Mouse (Mus musculus): ENCODE results near the gene Itpk1.

Gene Itpk1

DNA sequence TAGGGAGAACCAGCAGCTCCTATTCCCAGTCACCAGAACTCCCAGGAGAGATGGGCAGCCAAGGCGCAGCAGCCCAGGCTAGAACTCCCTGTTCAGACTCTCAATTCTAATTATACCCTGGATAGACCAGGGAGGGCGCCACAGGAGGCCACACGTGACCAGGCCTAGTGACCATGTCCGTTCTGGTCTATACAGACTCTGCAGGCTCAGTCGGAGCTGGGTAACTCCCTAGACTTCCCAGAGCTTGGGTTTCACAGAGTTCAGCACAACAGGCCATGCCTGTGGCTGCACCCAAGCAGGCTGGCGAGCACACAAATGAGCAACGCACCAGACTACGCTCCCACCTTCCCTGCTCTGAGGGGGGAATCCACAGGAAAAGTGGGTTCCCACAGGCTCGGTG, 110.1 kb downstream of the Itpk1 start:
- no peak for DNase-seq (ENCODE audit: low read depth, low spot score)

DNA sequence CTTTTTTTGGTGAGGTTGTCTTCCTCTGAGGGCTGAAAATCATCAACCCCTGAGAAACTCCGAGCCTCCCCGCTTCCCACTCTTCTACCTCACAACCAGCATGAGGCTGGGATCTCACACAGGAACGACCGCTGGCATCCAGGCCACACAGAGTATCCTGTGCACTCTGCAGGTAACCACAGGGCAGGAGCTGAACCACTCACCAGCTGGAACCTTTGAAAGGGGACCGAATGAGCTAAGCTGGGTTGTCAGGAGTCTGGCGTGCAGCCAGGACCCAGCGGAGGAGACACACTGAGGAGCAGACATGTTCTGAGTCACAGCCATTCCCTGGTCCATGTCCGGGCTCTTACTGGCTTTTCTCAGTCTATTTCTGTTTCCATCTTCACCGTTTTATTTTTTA, 111.0 kb downstream of the Itpk1 start:
- DNase-seq (ENCODE audit: low read depth, low spot score): peak; percentile 50

DNA sequence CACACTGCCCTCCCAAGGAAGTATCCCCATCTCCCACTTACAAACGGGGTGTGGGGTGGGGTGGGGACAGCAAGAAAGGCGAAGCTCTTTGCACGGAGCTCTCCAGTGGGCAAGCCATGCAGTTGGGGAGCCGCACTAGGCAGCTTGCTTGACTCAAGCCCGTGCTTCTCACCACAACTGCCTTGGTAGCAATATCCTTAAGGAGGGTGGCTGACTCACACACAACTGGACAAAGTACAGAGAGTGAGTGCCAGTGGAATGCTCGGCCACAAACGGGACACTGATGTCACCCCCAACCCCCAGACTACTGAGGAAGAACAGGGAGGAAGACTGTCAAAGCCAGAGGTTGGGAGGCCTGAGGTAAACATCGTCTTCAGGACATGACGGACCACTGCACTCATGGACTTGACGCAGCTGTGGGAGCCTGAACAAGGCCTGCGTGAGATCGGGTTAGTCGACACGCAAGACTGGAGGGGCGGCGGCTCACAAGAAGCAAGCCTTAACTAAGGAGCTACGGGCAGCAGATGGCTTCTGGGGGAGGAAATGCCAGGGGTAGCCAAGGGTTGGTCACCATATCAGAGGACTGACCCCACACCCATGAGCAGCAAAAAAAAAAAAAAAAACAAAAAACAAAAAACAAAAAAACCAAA, 113.9 kb downstream of the Itpk1 start:
- DNase-seq (ENCODE audit: low read depth, low spot score): peak; percentile 57

DNA sequence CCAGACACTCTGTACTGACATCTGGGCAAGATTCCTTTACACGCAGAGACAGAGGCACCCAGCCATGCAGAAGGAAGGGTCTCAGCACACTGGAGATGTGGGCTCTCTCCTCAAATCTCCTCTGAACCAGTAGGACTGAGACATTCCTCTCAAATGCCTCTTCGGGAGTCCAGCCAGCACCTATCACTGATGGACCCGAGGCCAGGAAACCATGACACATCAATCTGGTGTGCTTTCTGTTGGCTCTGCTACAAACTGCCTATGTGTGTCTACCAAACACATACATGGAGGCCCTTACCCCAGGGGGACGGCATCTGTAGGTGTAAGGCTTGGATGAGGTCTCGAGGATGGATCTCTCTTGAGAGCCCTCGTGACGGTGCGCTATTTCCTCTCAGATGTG, 117.6 kb downstream of the Itpk1 start:
- DNase-seq (ENCODE audit: low read depth, low spot score): peak; percentile 59

DNA sequence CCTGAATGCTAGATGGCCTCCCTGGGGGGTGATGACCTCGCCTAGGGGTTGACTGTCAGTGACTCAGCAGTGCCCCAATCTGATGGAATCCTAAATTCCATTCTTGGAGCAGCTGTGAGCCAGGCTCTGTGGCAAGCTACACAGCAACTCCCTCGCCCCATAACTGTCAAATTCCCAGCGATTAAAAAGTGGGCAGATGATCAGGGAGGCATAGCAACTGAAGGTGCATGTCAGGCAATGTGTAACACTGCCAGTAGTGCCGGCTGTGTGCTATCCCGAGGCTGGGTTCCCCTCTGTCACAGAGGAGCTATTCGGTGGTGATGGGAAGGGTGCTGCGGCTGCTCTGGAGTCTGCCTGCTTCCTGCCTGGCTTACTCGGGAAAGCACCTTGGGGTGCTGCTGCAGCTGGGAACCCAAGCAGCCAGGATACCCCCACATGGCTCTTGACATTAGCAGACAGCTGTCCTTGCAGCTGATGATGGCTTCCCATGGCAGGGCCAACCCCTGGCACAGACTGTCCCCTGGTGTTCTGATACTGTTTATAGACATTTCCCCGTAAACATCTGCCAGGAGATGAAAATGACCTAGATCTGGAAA, 118.3 kb downstream of the Itpk1 start:
- peak; percentile 40 for DNase-seq (ENCODE audit: low read depth, low spot score)

DNA sequence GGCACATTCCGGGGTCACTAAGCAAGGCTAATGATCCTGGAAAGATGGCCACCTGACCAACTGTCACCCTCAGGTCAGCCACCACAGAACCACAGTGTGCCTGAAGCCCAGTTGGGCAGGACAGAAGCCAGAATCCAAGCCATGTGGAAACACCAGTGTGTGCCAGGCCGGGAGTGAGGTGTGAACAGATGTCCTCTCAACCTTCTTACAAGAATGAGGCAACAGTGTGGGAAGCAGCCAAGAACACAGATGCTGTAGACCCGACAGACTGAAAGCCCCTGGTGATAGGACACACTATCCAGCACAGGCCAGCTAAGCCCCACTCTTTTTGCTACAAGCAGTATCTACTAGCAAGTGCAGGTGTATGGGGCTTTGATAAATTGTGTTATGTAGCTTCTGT, 119.3 kb downstream of the Itpk1 start:
- DNase-seq (ENCODE audit: low read depth, low spot score): no peak

DNA sequence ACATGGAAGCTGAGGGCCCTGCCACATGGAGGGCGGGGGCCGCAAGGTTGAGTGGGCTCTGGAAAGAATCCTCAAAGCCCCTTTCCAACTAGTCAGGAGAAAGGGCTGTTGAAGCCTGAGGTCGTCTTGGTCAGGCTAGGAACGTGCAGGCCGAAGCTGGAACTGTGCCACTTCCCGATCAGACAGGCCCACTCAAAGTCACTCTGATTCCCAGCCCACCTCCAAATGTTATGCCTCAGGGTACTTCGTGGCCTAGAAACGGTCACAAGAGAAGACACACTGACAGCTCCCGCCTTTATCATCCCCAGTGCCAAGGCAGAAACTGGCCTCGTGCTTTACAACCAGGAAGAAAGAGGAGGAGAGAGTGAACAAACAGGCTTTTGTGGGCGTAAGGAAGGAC, 122.3 kb downstream of the Itpk1 start:
- no peak for DNase-seq (ENCODE audit: low read depth, low spot score)

DNA sequence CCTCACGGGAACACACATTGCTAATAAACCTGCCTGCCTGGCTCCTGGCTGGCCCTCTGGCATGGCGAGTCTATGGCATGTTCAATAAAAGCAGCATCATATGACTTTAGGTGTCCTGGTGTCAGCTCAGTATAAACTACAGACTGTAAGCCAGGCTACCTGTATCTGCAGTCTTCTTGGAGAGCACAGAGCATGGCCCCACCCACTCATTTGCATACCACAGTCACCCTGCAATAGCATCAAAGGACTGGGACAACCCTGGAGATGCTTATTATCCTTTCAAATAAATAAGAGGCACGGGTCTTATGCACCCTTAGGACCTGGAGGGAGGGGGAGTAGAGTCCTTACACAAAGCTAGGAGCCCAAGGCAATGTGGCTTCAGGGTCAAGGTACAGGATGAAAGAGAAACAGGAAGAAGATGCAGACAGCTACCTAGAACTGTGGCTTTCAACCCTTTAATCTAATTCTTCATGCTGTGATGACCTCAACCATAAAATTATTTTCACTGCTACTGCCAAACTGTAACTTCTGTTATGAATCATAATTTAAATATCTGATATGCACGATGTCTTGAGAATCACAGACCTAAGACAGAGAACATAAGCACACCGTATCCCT, 123.0 kb downstream of the Itpk1 start:
- DNase-seq (ENCODE audit: low read depth, low spot score): no peak

DNA sequence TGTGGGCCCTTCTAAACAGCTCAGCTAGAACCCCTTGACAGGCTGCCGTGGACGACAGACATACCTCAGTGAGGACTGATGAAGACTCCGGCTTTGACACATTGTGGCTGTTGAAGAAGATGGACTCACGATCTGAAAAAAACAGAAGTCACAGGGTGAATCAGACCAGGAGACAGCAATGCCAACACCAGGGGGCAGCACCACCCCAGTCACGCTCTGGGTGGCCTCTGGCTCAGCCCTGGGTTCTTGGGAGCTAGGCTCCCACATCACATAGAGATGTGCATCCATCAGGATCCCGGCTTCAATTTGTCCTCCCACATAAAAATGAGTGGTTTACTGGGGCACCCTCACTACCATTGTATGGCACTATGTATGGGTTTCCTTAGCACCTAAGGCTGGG, 125.7 kb downstream of the Itpk1 start:
- DNase-seq (ENCODE audit: low read depth, low spot score): peak; percentile 74

DNA sequence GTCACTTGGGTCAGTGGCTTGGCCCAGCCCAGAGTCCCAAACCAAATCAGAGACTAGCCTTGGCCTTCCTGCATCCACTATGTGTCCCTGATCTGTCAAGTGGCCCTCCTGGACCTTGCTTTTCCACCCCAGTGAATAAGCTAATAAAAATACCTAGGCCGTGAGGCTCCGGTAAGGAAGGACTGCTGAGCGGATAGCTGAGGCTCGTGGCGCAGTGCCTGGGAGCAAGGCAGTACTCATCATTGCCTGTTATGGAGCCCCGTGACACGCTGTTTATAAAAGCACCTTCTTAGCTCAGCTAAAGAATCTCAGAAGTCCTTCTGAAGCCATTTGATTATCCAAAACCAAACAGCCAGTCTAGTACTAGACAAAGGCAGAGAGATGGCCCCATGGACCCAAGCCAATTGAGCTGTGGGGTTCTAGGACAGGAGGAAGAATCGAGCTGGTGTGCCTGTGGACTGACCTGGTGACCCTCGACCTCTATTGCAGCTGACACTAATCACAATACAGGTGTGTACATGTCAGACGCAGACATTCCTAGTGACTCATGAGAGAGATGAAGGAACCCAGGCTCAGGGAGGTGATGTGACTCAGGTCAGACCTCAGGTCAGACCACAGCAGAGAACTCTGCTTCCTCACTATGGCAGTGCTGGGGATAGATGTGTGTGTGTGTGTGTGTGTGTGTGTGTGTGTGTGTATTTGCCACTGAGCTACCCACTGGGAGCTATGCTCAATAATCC, 127.9 kb downstream of the Itpk1 start:
- DNase-seq (ENCODE audit: low read depth, low spot score): no peak

DNA sequence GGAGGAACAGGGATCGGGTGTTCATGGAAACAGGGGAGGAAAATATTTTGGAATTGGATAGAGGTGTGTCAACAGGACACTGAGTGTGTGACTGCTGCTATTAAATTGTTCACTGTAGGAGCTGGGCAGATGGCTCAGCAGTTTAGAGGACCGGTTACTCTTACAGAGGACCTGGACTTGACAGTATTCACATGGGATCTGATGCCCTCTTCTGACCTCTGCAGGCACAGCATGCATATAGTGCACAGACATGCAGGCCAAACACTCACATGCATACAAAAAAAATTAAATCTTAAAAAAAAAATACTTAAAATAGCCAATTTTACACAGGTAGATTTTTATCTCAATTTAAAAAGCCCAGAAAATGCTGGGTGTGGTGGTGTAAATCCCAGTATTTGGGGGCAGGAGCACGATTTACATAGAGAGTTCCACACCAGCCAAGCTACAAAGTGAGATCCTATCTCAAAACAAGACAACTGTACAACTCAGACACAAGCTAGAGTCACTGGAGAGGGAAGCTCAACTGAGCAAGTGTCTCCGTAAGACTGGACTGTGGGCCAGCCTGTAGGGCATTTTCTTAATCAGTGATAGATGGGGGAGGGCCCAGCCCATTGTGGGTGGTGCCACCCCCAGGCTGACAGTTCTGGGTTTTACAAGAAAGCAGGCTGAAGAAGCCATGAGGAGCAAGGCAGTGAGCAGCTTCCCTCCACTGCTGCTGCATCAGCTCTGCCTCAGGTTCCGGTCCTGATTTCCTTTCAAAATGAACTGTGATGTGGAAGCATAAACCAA, 129.0 kb downstream of the Itpk1 start:
- no peak for DNase-seq (ENCODE audit: low read depth, low spot score)

DNA sequence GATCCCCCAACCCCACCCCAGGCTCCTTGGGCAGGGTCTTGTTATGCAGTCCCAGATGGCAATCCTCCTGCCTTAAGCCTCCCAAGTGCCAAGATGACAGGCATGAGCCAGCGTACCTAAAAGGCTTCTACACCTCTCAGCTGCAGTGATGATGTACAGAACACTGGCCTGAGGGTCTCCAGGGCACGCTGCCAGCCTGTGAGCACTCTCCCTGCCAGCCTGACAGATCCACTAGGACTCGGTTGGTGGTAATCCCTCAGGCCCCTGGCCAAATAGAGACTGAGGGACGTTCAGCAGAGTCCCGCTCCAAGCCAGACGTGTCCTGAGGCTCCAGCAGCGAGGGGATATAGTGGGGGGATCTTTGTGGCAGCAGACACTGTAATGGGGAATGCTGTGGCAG, 131.7 kb downstream of the Itpk1 start:
- no peak for DNase-seq (ENCODE audit: low read depth, low spot score)

DNA sequence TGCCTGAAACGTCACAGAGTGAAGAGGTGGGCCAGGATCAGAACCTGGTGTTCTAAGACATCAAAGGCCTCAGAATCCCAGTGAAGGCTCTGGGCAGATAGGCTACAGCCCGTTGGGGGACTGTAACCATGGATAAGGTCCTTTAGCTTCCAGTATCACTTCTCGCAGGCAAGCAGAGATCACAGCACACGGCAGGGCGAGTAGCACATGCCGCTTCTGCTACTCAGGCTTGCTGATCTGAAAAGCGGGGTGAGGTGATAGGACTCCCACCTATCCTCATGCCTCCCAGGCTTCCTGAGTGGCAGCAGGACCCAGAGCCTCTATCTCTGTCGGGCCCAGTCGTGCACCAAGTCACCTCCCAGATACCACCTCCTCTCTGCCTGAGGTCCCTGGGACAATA, 133.1 kb downstream of the Itpk1 start:
- no peak for DNase-seq (ENCODE audit: low read depth, low spot score)

DNA sequence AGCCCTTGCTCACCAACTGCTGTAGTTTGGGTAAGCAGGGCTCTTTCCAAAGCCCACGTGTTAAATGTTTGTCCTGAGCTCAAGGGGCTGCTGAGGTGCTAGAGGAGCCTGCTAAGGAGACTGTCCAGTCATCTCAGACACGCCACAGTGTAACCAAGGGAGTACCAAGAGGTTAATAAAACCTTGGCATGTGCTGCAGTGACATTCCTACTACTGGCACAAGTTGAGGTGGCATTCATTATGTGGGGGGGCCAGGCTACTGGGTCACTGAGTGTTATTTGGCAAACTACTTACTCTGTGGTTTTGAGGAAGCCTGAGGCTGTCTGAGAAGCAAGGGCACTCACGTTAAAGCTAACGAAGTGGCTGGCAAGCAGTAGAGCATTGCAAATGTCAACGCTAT, 134.0 kb downstream of the Itpk1 start:
- DNase-seq (ENCODE audit: low read depth, low spot score): no peak

DNA sequence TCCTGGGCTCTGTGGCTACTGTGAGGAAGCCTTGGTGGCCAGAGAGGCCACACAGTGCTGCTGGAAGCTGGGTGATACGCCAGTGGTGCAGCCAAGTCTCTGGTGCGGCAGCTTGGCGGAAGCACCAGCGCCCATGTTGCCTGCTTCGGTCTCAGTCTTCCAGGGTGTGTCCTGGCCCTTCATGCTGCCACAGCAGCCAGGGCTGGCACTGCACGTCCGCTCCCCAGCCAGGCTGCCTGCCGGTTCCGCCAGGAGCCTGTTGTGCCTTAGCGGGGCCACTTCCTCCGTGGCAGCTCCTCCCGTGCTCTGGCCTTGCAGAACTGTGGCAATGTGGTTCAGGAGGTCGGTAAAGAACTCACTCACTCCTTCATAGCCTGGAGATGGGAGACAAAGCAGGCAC, 134.6 kb downstream of the Itpk1 start:
- DNase-seq (ENCODE audit: low read depth, low spot score): no peak

DNA sequence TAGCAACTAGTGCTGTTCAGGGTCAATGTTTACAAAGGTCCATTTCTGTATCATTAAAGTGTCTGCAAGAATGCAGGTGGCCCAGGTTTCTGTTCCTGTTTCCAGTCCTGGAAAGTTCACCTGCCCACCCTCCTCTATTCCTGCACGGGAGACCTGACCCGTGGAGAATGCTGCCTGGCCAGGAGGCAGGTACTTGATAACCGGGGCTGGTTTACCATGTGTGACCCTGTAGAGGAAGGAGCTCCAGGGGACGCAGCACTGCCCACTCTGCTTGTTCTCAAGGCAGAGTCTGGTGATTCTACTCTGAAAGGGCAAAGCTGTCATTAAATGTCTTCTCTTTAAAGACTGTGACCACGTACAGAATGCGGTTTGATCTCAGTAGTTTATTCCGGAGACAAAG, 136.5 kb downstream of the Itpk1 start:
- DNase-seq (ENCODE audit: low read depth, low spot score): no peak

DNA sequence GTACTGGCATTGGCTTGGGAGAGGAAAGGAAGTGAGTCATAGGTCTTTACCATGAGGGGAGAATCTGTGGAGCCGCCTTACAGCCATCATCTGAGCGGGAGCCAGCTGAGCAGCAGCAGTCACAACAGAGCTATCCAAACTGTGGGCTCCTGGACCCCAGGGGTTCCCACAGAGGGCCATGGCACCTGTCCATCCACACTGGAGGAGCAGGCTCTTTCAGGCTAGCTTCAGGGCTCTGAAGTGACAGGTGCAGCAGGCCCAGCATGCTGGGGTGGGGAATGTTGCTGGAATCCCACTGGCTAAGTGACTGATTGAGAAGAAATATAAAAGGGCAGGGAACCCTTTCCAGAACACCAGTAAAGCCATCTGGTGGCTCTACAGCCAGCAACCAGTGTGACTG, 137.8 kb downstream of the Itpk1 start:
- peak; percentile 40 for DNase-seq (ENCODE audit: low read depth, low spot score)

DNA sequence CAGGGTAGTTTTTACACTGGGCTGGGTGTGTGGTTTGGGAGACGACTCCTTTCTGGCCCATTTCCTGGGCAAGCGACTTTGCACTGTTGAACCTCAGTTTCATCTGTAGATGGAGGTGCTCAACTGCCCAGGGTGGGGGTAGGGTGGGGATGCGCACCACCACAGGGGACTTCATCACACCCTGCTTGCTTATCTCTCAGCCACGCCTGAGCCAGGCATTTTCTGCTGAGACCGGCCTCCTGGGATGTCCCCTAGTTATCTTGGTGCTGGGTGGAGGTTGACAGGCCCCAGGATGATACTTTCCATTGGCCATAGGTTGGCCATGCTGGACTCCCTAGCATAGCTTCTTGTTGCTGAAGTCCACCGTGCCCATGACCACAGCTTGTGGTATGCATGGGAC, 139.6 kb downstream of the Itpk1 start:
- no peak for DNase-seq (ENCODE audit: low read depth, low spot score)

DNA sequence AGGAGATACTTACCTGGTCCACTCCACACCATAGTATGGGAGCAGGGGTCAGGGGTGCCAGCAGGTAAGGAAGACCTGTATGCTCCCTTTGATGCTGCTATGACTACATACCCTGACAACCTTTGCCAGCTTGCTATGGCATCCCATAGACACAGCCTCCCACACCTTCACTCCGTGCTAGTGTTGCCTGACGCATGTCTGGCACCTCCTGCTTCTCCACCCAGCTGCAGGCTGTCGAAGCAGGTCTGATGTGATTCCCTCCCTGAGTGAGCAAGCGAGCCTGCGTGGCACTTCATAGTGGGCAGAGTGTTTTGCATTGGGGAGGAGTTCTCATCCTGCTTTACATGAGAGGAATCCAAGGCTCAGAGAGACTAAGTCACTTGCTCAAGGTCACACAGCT, 147.4 kb downstream of the Itpk1 start:
- no peak for DNase-seq (ENCODE audit: low read depth, low spot score)

DNA sequence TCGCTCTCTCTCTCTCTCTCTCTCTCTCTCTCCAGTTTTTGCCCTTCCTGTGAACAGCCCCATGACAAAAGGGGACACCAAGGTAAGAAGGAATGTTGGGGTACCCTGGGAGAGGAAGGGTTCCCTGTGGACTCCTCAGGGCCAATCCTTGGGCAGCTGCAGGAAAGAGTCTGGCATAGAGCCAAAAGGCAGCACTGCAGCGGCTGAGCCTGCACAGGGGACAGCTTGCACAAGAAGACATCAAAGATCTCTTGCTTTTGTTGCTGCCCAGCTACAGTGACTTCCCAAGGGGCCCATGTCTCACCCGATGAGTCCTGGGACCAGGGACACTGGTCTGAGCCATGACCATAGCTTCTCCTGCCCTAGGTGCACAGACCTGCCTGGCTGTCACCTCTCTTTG, 148.9 kb downstream of the Itpk1 start:
- no peak for DNase-seq (ENCODE audit: low read depth, low spot score)

DNA sequence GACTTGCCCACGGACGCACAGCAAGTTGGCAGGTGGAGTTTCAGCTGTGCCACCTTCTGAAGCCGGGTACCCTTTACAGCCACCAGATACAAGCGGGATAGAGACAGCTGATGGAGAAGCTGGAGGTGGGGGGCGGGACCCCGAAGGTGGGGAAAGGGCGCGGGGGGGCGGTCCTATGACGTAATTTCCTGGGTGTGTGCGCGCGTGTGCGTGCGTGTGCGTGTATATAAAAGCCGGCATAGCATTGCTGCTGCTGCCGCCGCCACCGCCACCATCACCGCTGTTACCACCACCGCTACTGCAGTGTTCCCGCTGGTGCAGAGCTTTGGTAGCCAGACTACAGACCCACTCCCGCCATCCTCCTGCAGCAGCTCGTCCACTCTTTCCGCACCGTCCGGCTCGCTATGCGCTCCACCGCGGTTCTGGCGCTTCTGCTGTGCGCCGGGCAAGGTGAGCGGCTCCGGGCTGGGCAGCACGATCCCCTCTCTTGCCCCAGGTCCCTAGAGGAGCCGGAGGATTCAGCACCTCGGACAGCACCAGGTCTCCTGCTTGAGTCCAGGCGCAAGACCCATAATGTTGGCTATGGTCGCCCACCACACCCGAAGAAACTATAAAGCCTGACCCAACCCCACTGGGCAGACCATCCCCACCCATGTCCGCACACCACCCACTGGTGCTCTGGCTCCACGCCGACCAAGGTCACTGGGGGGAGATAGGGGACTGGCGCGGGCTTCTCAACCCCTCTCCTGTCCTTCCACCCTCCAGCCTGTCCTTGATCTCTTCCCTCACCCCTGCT, 149.8 kb downstream of the Itpk1 start, which contains the start of gene Chga:
Gene Chga (plus strand): TSS at position 249 of the 796 bp plus-strand sequence.
- DNase-seq (ENCODE audit: low read depth, low spot score): peak; percentile 37

Measured in 3T3-L1 (cell line).